In genomic region chr16:92524651-92525050, GRCm38 (mm10) we compare ENCODE assay signal across 25 mouse cellular contexts. TPM values are rescaled to one million over a fixed set of nuclear protein-coding genes. Genes with fewer than 3 reads are reported as not detected.
DNase-seq lines count a peak whose midpoint lies in the region; TF ChIP-seq lines count a peak whose summit lies in the region.
"Had no signal": no experiment of that assay in that cellular context is flagged by ENCODE, and none has a peak within 500 bp of the region (broad histone marks: within the 10 kb centered on the region; RNA-seq: fewer than 3 reads in every experiment).

No protein-coding gene starts in this region.

- H3K27me3 ChIP-seq in MEL (ENCODE audit: control insufficient read depth in 1 of 2, insufficient read depth in 2 of 2, low read length in 2 of 2) (0 out of 4 replicates have a peak, but pooled peaks cover 0 to 2% of the 10 kb centered on the region in 2 experiments), myocyte (ENCODE audit: control insufficient read depth, insufficient read depth, insufficient read length) (no peaks in the 10 kb centered on the region)
- H3K27me3 ChIP-seq: embryonic facial prominence, embryonic 15.5 days; intestine, embryonic 15.5 days had no signal

- no peak overlapping the region for H3K4me3 ChIP-seq in MEL (ENCODE audit: control insufficient read depth in 1 of 2, insufficient read depth in 1 of 2, low read depth in 2 of 2, low read length in 2 of 2)
- H3K4me3 ChIP-seq in myocyte, result no peak overlapping the region
- H3K4me3 ChIP-seq: embryonic facial prominence, embryonic 15.5 days; erythroblast, embryonic 14.5 days; forebrain, embryonic 10.5 days; heart, adult 2 months; heart, embryonic 15.5 days; hindbrain, embryonic 13.5 days; intestine, embryonic 15.5 days had no signal

- no peak overlapping the region for H3ac ChIP-seq in myocyte (ENCODE audit: control insufficient read depth, insufficient read length)

- no peaks in the 10 kb centered on the region for H3K9me3 ChIP-seq in MEL (replicated peaks; ENCODE audit: insufficient read depth, low read length)
- H3K9me3 ChIP-seq: embryonic facial prominence, embryonic 15.5 days; heart, embryonic 15.5 days; intestine, embryonic 15.5 days had no signal

- DNase-seq in frontal cortex, postnatal 36 days (ENCODE audit: low spot score in 2 of 2), result peak; percentile 15 to 36
- no peak for DNase-seq in frontal cortex, postnatal 25 days (ENCODE audit: low spot score in 2 of 2)
- peak; percentile 26 to 44 for DNase-seq in right cerebral cortex, adult 2 months (ENCODE audit: low spot score in 2 of 2)
- no peak for DNase-seq in right cerebral cortex, postnatal 4 days
- DNase-seq in MEL (ENCODE audit: low read depth, low spot score), result peak; percentile 13
- no peak for DNase-seq in cerebellum, postnatal 25 days
- no peak for DNase-seq in testis, postnatal 10 days (ENCODE audit: low spot score)
- DNase-seq: adrenal gland, postnatal 10 days; cerebellum, adult 11-12 months; cerebellum, adult 9-10 months; cerebellum, postnatal 36 days; embryo, embryonic 11 days; gastrocnemius, postnatal 10 days; heart, adult 2 months; heart, postnatal 14 days had no signal

- no peak for TF ChIP-seq CTCF in MEL (IDR thresholded peaks at IDR 0.05 in 2 of 3, conservative IDR thresholded peaks at IDR 0.05 in 1 of 3; ENCODE audit: control insufficient read depth in 1 of 3, insufficient read depth in 1 of 3, low read depth in 2 of 3, low read length in 3 of 3, poor library complexity in 1 of 3, severe bottlenecking in 1 of 3)

- peak overlapping the region; percentile 2 for H3K4me2 ChIP-seq in myocyte (ENCODE audit: low read depth)
- H3K4me2 ChIP-seq: embryonic facial prominence, embryonic 15.5 days; heart, embryonic 11.5 days; heart, embryonic 15.5 days; hindbrain, embryonic 13.5 days; intestine, embryonic 15.5 days had no signal

- TF ChIP-seq POLR2A in MEL (IDR thresholded peaks at IDR 0.05; ENCODE audit: control insufficient read depth in 1 of 2, insufficient read depth in 1 of 2, low read depth in 1 of 2, low read length in 2 of 2, poor library complexity in 1 of 2) (no peak), myocyte (IDR thresholded peaks at IDR 0.05; ENCODE audit: insufficient read length, low read depth) (no peak)

- no peak overlapping the region for H3K27ac ChIP-seq in MEL (ENCODE audit: control insufficient read depth, low read depth, low read length)
- H3K27ac ChIP-seq: embryonic facial prominence, embryonic 15.5 days; forebrain, embryonic 10.5 days; heart, adult 2 months; heart, embryonic 15.5 days; hindbrain, embryonic 13.5 days; intestine, embryonic 15.5 days had no signal

- no peaks in the 10 kb centered on the region for H3K79me2 ChIP-seq in MEL (ENCODE audit: control insufficient read depth, insufficient read depth, low read length, poor library complexity)
- H3K79me2 ChIP-seq in myocyte (ENCODE audit: control insufficient read depth, insufficient read depth), result no peaks in the 10 kb centered on the region

- H3K4me1 ChIP-seq in MEL (ENCODE audit: control insufficient read depth in 1 of 2, insufficient read depth in 2 of 2, low read length in 2 of 2), result 0 out of 4 replicates have a peak, but pooled peaks cover 0 to 4% of the 10 kb centered on the region in 2 experiments
- H3K4me1 ChIP-seq: embryonic facial prominence, embryonic 15.5 days; heart, embryonic 15.5 days had no signal

- TF ChIP-seq RAD21 in MEL (IDR thresholded peaks at IDR 0.05; ENCODE audit: low read depth, low read length), result no peak

- H3K9ac ChIP-seq in MEL (ENCODE audit: control insufficient read depth, low read depth, low read length, poor library complexity, severe bottlenecking), result no peak overlapping the region
- H3K9ac ChIP-seq: embryonic facial prominence, embryonic 15.5 days; heart, embryonic 15.5 days; hindbrain, embryonic 13.5 days; intestine, embryonic 15.5 days had no signal

- H3K36me3 ChIP-seq in MEL (ENCODE audit: control insufficient read depth in 1 of 2, insufficient read depth in 2 of 2, low read length in 2 of 2) (no peaks in the 10 kb centered on the region), myocyte (ENCODE audit: control insufficient read depth, insufficient read depth) (no peaks in the 10 kb centered on the region)
- H3K36me3 ChIP-seq: embryonic facial prominence, embryonic 15.5 days; forebrain, embryonic 10.5 days; G1E; heart, embryonic 15.5 days; hindbrain, embryonic 13.5 days had no signal

- no peak for TF ChIP-seq EP300 in MEL (IDR thresholded peaks at IDR 0.05; ENCODE audit: low read depth in 1 of 2, low read length in 2 of 2)

TF ChIP-seq in MEL, 35 proteins besides CTCF, POLR2A, EP300 and RAD21:
- no peak for TF ChIP-seq NRF1 (IDR thresholded peaks at IDR 0.05; ENCODE audit: insufficient read depth, low read depth, low read length, poor library complexity, severe bottlenecking)
- no peak for TF ChIP-seq MXI1 (IDR thresholded peaks at IDR 0.05; ENCODE audit: low read depth, low read length)
- TF ChIP-seq TAL1 (IDR thresholded peaks at IDR 0.05; ENCODE audit: low read length), result no peak
- no peak for TF ChIP-seq CHD2 (IDR thresholded peaks at IDR 0.05; ENCODE audit: low read length)
- no peak for TF ChIP-seq POLR2AphosphoS5 (IDR thresholded peaks at IDR 0.05; ENCODE audit: borderline replicate concordance, low read depth, low read length)
- no peak for TF ChIP-seq USF1 (IDR thresholded peaks at IDR 0.05; ENCODE audit: low read depth, low read length)
- TF ChIP-seq MAZ (IDR thresholded peaks at IDR 0.05; ENCODE audit: low read depth, low read length), result no peak
- no peak for TF ChIP-seq HCFC1 (IDR thresholded peaks at IDR 0.05; ENCODE audit: low read depth, low read length)
- no peak for TF ChIP-seq TBP (IDR thresholded peaks at IDR 0.05; ENCODE audit: low read depth, low read length)

TF ChIP-seq in myocyte, 11 proteins besides CTCF, POLR2A, EP300 and RAD21:
- TF ChIP-seq CEBPB (IDR thresholded peaks at IDR 0.05; ENCODE audit: insufficient read depth, poor library complexity, severe bottlenecking), result no peak
- no peak for TF ChIP-seq MAX (IDR thresholded peaks at IDR 0.05; ENCODE audit: low read depth)
- no peak for TF ChIP-seq USF1 (IDR thresholded peaks at IDR 0.05; ENCODE audit: low read depth)
- TF ChIP-seq TCF3 (IDR thresholded peaks at IDR 0.05; ENCODE audit: insufficient read length, low read depth), result no peak
- no peak for TF ChIP-seq TCF12 (IDR thresholded peaks at IDR 0.05; ENCODE audit: insufficient read depth, poor library complexity, severe bottlenecking)
- no peak for TF ChIP-seq MYOG (IDR thresholded peaks at IDR 0.05; ENCODE audit: control insufficient read depth in 1 of 3, insufficient read depth in 1 of 3, insufficient read length in 2 of 3, low read depth in 2 of 3)
- no peak for TF ChIP-seq REST (IDR thresholded peaks at IDR 0.05; ENCODE audit: insufficient read depth, insufficient read length)
- TF ChIP-seq E2F4 (IDR thresholded peaks at IDR 0.05; ENCODE audit: insufficient read depth), result no peak
- no peak for TF ChIP-seq POLR2AphosphoS2 (IDR thresholded peaks at IDR 0.05; ENCODE audit: insufficient read length, low read depth)
- TF ChIP-seq MYOD1 (IDR thresholded peaks at IDR 0.05; ENCODE audit: control insufficient read depth in 1 of 3, insufficient read length in 2 of 3, low read depth in 2 of 3), result no peak
- no peak for TF ChIP-seq SRF (IDR thresholded peaks at IDR 0.05; ENCODE audit: control insufficient read depth, insufficient read length, low read depth)

RNA-seq across cellular contexts. Expression of gene Clic6, which starts 39.1 kb away (rescaled TPM):
- not detected in 2 replicates for total RNA-seq in MEL (2012; rRNA removed)
- polyA plus RNA-seq in MEL (2012; ENCODE audit: insufficient read depth in 1 of 2, insufficient read length in 2 of 2, low read depth in 1 of 2, low replicate concordance in 2 of 2, missing spikeins in 1 of 2), result not detected
- not detected for polyA plus RNA-seq in myocyte (2012; fragmentation: generic; extraction: Trizol)
- total RNA-seq: hematopoietic stem cell, adult 5-6 weeks had no signal
- polyA plus RNA-seq: erythroblast, embryonic 14.5 days had no signal

RNA-seq across cellular contexts. Expression of gene Rcan1, which starts 54.0 kb away (rescaled TPM):
- total RNA-seq in MEL (2012; rRNA removed), result 7.5 and 9.5 TPM in 2 replicates
- polyA plus RNA-seq in MEL (2012; ENCODE audit: insufficient read depth in 1 of 2, insufficient read length in 2 of 2, low read depth in 1 of 2, low replicate concordance in 2 of 2, missing spikeins in 1 of 2) (10 to 100 TPM in 1 of 2 experiments, not detected in 1; 14.6 TPM), myocyte (2012; fragmentation: generic; extraction: Trizol) (20.2 TPM)

Comparison
In these comparisons a context has a peak if more than half of its experiments do, and no peak if none do; other contexts are left out.
1. DNase-seq: peak in frontal cortex, postnatal 36 days (2 of 2), right cerebral cortex, adult 2 months (2 of 2) and MEL (single experiment); none in frontal cortex, postnatal 25 days (0 of 2), right cerebral cortex, postnatal 4 days (single experiment), cerebellum, postnatal 25 days (0 of 2) and testis, postnatal 10 days (single experiment).